Mouse (Mus musculus): ENCODE measurements around the gene Foxj1.

GRCm38 (mm10) chr11:116307019-116307725, 28.0 kb downstream of the Foxj1 start, which contains the start of gene Exoc7:
- no peak for TF ChIP-seq CTCF (conservative IDR thresholded peaks at IDR 0.05; ENCODE audit: low read length)
- TF ChIP-seq POU5F1 (IDR thresholded peaks at IDR 0.05; ENCODE audit: borderline replicate concordance, low read length), result no peak
- no peak for TF ChIP-seq NANOG (IDR thresholded peaks at IDR 0.05; ENCODE audit: borderline replicate concordance, low read length)
